Mouse (Mus musculus) limb, embryonic 10.5 days (tissue): ENCODE results near the gene Ap1m2. TPM values are rescaled to one million over a fixed set of nuclear protein-coding genes. Genes with fewer than 3 reads are reported as not detected.

Experiments used
- polyA plus RNA-seq: library from polyadenylated mRNA; unstranded; fragments of >200 nt; fragmentation: Nextera tagmentation; extraction: Ambion mirVana; gene quantifications from 2 replicates; pipeline ENCODE4 v1.2.1, GENCODE M21; 2016

The Ap1m2 gene
- polyA plus RNA-seq, 1 experiment from 2014 or later, result 7.8 TPM

Other genes starting within 250 kb of the Ap1m2 start
- gene Zglp1, start 245.2 kb downstream of the Ap1m2 start, polyA plus RNA-seq, result 0.61 and 2.5 TPM in 2 replicates
- 0.68 and 0.81 TPM in 2 replicates for gene Gm49373, start 239.2 kb downstream of the Ap1m2 start, polyA plus RNA-seq
- 69.5 and 74.7 TPM in 2 replicates for gene Fdx1l, start 238.7 kb downstream of the Ap1m2 start, polyA plus RNA-seq
- 5.4 TPM in 2 replicates for gene Gm38431, start 220.3 kb downstream of the Ap1m2 start, polyA plus RNA-seq
- 109 and 115 TPM in 2 replicates for gene Raver1, start 220.3 kb downstream of the Ap1m2 start, polyA plus RNA-seq
- gene Tyk2, start 181.1 kb downstream of the Ap1m2 start, polyA plus RNA-seq, result 11.5 and 15.3 TPM in 2 replicates
- gene Cdc37, start 162.4 kb downstream of the Ap1m2 start, polyA plus RNA-seq, result 434 and 487 TPM in 2 replicates
- gene Pde4a, start 146.6 kb downstream of the Ap1m2 start, polyA plus RNA-seq, result 3.6 and 4.5 TPM in 2 replicates
- gene Keap1, start 73.0 kb downstream of the Ap1m2 start, polyA plus RNA-seq, result 50.4 and 61.7 TPM in 2 replicates
- 0.15 and 0.33 TPM in 2 replicates for gene S1pr5, start 63.9 kb downstream of the Ap1m2 start, polyA plus RNA-seq
- gene Atg4d, start 47.0 kb downstream of the Ap1m2 start, polyA plus RNA-seq, result 38.5 and 41.3 TPM in 2 replicates
- gene Kri1, start 24.4 kb downstream of the Ap1m2 start, polyA plus RNA-seq, result 18.9 and 19.1 TPM in 2 replicates
- gene Cdkn2d, start 20.9 kb downstream of the Ap1m2 start, polyA plus RNA-seq, result 32.7 and 38.0 TPM in 2 replicates
- 68.5 and 81.1 TPM in 2 replicates for gene Slc44a2, start 8.4 kb upstream of the Ap1m2 start, polyA plus RNA-seq
- gene Ilf3, start 55.5 kb upstream of the Ap1m2 start, polyA plus RNA-seq, result 320 and 362 TPM in 2 replicates
- gene Qtrt1, start 99.5 kb upstream of the Ap1m2 start, polyA plus RNA-seq, result 66.2 and 79.0 TPM in 2 replicates
- gene Dnm2, start 112.6 kb upstream of the Ap1m2 start, polyA plus RNA-seq, result 71.7 and 79.7 TPM in 2 replicates
- 130 and 137 TPM in 2 replicates for gene Tmed1, start 197.9 kb upstream of the Ap1m2 start, polyA plus RNA-seq
- gene AB124611, start 213.8 kb upstream of the Ap1m2 start, polyA plus RNA-seq, result 3.6 and 4.3 TPM in 2 replicates
- 85.8 and 100 TPM in 2 replicates for gene Carm1, start 234.6 kb upstream of the Ap1m2 start, polyA plus RNA-seq